Comparison of ENCODE assay signal across 12 mouse cellular contexts in the genomic region with DNA sequence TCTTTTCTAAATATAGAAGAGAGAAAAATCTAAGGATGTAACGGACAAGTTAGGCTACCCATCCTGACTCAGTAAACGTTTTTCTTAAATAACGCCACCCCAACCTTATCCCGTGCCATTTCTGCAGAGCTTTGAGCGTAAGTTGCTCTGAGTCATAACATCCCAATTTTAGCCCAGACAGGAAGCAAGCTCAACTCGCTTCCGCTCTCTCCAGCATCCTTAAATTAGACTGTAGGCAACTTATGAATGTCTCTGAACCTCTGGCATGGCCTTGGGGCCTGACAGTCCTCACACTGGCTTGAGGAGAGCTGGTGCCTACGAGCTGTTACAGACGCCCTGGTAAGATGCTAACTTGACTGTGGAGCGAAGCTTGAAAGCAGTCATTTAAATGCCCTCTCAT. TPM values are rescaled to one million over a fixed set of nuclear protein-coding genes. Genes with fewer than 3 reads are reported as not detected.
A peak's percentile ranks its signal among the peaks of the same experiment; 100 is the strongest.
DNase-seq lines count a peak whose midpoint lies in the region; ATAC-seq lines count a peak whose summit lies in the region.
"Had no signal": no experiment of that assay in that cellular context is flagged by ENCODE, and none has a peak within 500 bp of the region (broad histone marks: within the 10 kb centered on the region; RNA-seq: fewer than 3 reads in every experiment).

No protein-coding gene starts in this region.

- no peak overlapping the region for H3K9ac ChIP-seq in forebrain, embryonic 14.5 days (ENCODE audit: low read length)
- H3K9ac ChIP-seq: hindbrain, embryonic 15.5 days; liver, embryonic 14.5 days had no signal

- no peak for DNase-seq in forebrain, embryonic 10.5 days (ENCODE audit: extremely low spot score, low spot score)
- no peak for DNase-seq in forebrain, embryonic 14.5 days (ENCODE audit: low spot score)
- DNase-seq in kidney, adult 9 months: peak; percentile 57
- no peak for DNase-seq in kidney, adult 11 months
- DNase-seq in right cerebral cortex, adult 18-20 months: peak; percentile 63
- DNase-seq in right cerebral cortex, postnatal 4 days: no peak
- DNase-seq in c-Kit-positive CD71-positive TER-119-positive erythroid progenitor cells, embryonic 14.5 days (ENCODE audit: low spot score): no peak
- no peak for DNase-seq in cerebellum, adult 9-11 months
- DNase-seq: thymus, adult 18-20 months had no signal

- H3K9me3 ChIP-seq in forebrain, embryonic 10.5 days: no peaks in the 10 kb centered on the region
- no peaks in the 10 kb centered on the region for H3K9me3 ChIP-seq in forebrain, embryonic 14.5 days (replicated peaks; ENCODE audit: control insufficient read depth, low read length)
- H3K9me3 ChIP-seq: hindbrain, embryonic 15.5 days; midbrain, embryonic 10.5 days had no signal

- no peak overlapping the region for H3K4me3 ChIP-seq in forebrain, embryonic 10.5 days
- no peak overlapping the region for H3K4me3 ChIP-seq in forebrain, embryonic 14.5 days (ENCODE audit: low read depth, low read length)
- H3K4me3 ChIP-seq: hindbrain, embryonic 15.5 days; midbrain, embryonic 10.5 days had no signal

- H3K4me2 ChIP-seq in forebrain, embryonic 14.5 days (ENCODE audit: low read length): no peak overlapping the region
- H3K4me2 ChIP-seq: hindbrain, embryonic 15.5 days had no signal

- 95% methylated on average over 10 of the region's 10 CpGs for WGBS in forebrain, embryonic 10.5 days
- WGBS in forebrain, embryonic 14.5 days: 94% methylated on average over 10 of the region's 10 CpGs

- H3K36me3 ChIP-seq in forebrain, embryonic 10.5 days (replicated peaks): peaks cover 81% of the 10 kb centered on the region
- peaks cover 67% of the 10 kb centered on the region for H3K36me3 ChIP-seq in forebrain, embryonic 14.5 days (ENCODE audit: control insufficient read depth, insufficient read depth, low read length)

- 0 out of 2 replicates have a peak overlapping the region, but pooled peaks have one; percentile 65 for H3K27ac ChIP-seq in forebrain, embryonic 10.5 days
- no peak overlapping the region for H3K27ac ChIP-seq in forebrain, embryonic 14.5 days (ENCODE audit: low read depth, low read length)
- H3K27ac ChIP-seq: hindbrain, embryonic 15.5 days; liver, embryonic 14.5 days; midbrain, embryonic 10.5 days had no signal

- peaks cover 23% of the 10 kb centered on the region for H3K27me3 ChIP-seq in forebrain, embryonic 10.5 days (ENCODE audit: poor library complexity, severe bottlenecking)
- no peaks in the 10 kb centered on the region for H3K27me3 ChIP-seq in forebrain, embryonic 14.5 days (replicated peaks; ENCODE audit: control insufficient read depth, insufficient read depth, low read length)
- H3K27me3 ChIP-seq: hindbrain, embryonic 15.5 days had no signal

- no peak for ATAC-seq in forebrain, embryonic 14.5 days

- peaks cover 18% of the 10 kb centered on the region for H3K4me1 ChIP-seq in forebrain, embryonic 10.5 days
- peaks cover 1% of the 10 kb centered on the region; the same call in 1 of the 2 replicates for H3K4me1 ChIP-seq in forebrain, embryonic 14.5 days (ENCODE audit: control insufficient read depth, insufficient read depth, low read length)

RNA-seq across cellular contexts. Expression of gene Spata32, which starts 5.2 kb away (rescaled TPM):
- polyA plus RNA-seq in forebrain, embryonic 10.5 days (2016; fragmentation: Nextera tagmentation; extraction: Ambion mirVana): not detected in 2 replicates
- not detected in 2 replicates for polyA plus RNA-seq in forebrain, embryonic 14.5 days (2014; fragmentation: Nextera tagmentation; extraction: Ambion mirVana)
- polyA plus RNA-seq: liver, embryonic 14.5 days; midbrain, embryonic 10.5 days had no signal

RNA-seq across cellular contexts. Expression of gene 1700023F06Rik, which starts 15.1 kb away (rescaled TPM):
- polyA plus RNA-seq in forebrain, embryonic 10.5 days (2016; fragmentation: Nextera tagmentation; extraction: Ambion mirVana): 0.21 and 0.32 TPM in 2 replicates
- 0.78 and 1.2 TPM in 2 replicates for polyA plus RNA-seq in forebrain, embryonic 14.5 days (2014; fragmentation: Nextera tagmentation; extraction: Ambion mirVana)
- polyA plus RNA-seq: liver, embryonic 14.5 days had no signal

RNA-seq across cellular contexts. Expression of gene Map3k14, which starts 43.8 kb away (rescaled TPM):
- polyA plus RNA-seq in forebrain, embryonic 10.5 days (2016; fragmentation: Nextera tagmentation; extraction: Ambion mirVana): 4.0 TPM in 2 replicates
- polyA plus RNA-seq in forebrain, embryonic 14.5 days (2014; fragmentation: Nextera tagmentation; extraction: Ambion mirVana): 1.7 and 2.7 TPM in 2 replicates

RNA-seq across cellular contexts. Expression of gene Fmnl1, which starts 52.5 kb away (rescaled TPM):
- 0.47 and 0.81 TPM in 2 replicates for polyA plus RNA-seq in forebrain, embryonic 10.5 days (2016; fragmentation: Nextera tagmentation; extraction: Ambion mirVana)
- 1.2 and 3.2 TPM in 2 replicates for polyA plus RNA-seq in forebrain, embryonic 14.5 days (2014; fragmentation: Nextera tagmentation; extraction: Ambion mirVana)

Comparison
In these comparisons a context has a peak if more than half of its experiments do, and no peak if none do; other contexts are left out.
1. DNase-seq: peak in kidney, adult 9 months (single experiment) and right cerebral cortex, adult 18-20 months (single experiment); none in forebrain, embryonic 10.5 days (single experiment), forebrain, embryonic 14.5 days (single experiment), kidney, adult 11 months (single experiment), right cerebral cortex, postnatal 4 days (single experiment), c-Kit-positive CD71-positive TER-119-positive erythroid progenitor cells, embryonic 14.5 days (single experiment) and cerebellum, adult 9-11 months (single experiment).